Mouse (Mus musculus) liver (tissue): Measurements from ENCODE around the gene Srrt.
"Not testable (repeated sequence)": the region's sequence is repeated elsewhere in the genome, so short reads cannot be mapped to it uniquely, and the experiment has no call there.

Experiments used
- DNase-seq: peaks from one replicate; pipeline ENCODE4 v3.0.0-alpha.2; 2020; ENCODE audit warnings: mixed read lengths

Srrt gene

DNA sequence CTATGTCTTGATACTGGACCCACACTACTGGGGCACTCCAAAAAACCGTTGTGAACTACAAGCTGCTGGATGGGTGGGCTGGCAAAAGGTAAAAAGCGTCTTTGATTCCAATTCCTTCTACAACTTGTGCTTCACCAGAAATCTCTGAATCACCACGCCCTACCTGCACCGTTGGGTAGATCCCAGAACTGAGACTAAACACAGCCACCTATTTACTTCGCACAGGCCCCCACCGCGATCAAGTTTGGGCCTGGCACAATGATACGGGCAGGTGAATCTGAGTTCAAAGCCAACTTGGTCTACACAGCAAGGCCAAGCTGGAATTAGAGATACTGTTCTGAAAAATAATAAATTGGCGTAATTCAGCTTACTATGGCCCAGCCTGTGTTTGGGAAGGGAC lies 12.2 kb downstream of the Srrt start:
- DNase-seq: no peak

DNA sequence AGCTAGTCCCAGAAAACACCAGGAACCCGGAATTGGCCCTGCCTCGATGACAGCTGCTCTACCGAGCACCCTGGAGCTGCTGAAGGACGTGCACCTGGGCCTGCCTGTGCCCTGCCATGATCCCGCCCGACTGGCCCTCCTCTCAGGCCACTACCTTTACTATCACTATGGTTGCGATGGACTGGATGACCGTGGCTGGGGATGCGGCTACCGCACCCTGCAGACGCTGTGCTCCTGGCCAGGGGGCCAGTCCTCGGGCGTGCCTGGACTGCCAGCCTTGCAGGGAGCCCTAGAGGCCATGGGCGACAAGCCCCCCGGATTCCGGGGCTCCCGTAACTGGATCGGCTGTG lies 12.8 kb downstream of the Srrt start:
- no peak for DNase-seq

DNA sequence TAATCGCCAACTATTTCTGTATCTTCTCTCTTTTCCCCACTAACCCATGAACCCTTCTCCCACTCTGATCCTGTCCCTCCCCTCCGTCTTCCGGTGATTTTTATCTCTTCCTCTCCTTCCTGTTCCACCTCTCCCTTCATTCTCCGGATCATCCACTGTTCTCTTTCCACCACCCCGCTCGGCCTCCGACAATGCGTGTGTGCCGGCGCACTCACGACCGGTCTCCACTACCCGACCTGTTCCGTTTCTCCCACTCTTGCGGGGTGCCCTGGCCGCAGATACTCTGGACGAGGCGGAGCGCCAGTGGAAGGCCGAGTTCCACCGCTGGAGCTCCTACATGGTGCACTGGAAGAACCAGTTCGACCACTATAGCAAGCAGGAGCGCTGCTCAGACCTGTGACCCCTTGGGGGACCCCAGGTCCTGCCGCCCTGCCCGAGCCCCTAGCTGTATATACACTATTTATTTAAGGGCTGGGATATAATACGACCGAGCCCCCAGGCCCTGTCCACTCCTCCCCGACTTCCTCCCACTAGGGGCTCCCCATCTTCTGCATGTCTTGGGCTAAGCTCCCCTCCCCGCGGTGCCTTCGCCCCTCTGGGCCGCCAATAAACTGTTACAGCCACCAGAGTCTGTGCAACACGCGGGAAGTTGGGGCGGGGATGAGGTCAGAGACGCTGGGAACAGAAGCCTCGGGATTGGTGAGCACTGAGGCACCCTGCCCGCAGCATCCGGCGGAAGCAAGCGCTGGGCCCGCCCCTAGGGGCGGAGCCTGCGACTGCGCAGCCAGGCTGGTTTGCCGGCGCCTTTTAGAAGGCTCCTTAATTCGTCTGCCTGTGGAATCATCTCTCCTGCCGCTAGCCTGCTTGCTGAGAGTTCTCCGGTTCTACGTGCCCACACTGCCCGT lies 13.4 kb downstream of the Srrt start, which contains the start of gene Ufsp1:
TSS of gene Ufsp1 (plus strand) at position 791 of the 905 bp plus-strand sequence.
- DNase-seq: peak; percentile 96

DNA sequence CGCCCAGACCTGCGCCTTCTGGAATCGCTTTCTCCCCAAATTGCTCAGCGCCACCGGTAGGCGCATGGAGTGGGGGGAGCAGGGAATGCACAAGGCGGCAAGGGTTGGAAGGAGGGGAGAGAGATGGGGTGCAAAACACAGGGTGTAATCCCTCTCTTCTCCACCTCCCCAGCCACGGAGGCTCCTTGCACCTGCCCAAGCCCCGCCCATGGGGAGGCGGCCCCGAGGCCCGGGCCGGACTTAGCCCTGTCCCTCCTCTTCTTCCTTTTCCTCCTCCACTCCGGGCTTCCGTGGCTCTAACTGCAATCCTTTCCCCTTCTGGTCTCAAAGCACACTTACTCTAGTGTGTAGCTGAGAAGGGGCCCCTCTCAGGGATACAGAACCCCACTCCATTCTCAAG lies 14.2 kb downstream of the Srrt start:
- DNase-seq: peak; percentile 94

DNA sequence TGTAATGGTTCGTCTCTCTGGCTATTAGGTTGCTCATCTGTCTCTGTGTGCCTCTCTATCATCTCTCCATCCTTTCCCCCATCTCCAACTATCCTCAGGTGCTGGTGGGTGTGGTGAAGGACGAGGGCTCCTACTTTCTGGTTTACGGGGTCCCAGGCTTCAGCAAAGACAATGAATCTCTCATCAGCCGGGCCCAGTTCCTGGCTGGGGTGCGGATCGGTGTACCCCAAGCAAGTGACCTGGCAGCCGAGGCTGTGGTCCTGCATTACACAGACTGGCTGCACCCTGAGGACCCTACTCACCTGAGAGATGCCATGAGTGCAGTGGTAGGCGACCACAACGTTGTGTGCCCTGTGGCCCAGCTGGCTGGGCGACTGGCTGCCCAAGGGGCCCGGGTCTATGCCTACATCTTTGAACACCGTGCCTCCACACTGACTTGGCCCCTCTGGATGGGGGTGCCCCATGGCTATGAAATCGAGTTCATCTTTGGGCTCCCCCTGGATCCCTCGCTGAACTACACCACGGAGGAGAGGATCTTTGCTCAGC lies 16.0 kb downstream of the Srrt start:
- DNase-seq: no peak

DNA sequence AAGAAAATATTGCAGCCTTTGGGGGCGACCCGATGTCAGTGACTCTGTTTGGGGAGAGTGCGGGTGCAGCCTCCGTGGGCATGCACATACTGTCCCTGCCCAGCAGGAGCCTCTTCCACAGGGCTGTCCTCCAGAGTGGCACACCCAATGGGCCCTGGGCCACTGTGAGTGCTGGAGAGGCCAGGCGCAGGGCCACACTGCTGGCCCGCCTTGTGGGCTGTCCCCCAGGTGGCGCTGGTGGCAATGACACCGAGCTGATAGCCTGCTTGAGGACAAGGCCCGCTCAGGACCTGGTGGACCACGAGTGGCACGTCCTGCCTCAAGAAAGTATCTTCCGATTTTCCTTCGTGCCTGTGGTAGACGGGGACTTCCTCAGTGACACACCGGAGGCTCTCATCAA lies 16.8 kb downstream of the Srrt start:
- DNase-seq: peak; percentile 97

DNA sequence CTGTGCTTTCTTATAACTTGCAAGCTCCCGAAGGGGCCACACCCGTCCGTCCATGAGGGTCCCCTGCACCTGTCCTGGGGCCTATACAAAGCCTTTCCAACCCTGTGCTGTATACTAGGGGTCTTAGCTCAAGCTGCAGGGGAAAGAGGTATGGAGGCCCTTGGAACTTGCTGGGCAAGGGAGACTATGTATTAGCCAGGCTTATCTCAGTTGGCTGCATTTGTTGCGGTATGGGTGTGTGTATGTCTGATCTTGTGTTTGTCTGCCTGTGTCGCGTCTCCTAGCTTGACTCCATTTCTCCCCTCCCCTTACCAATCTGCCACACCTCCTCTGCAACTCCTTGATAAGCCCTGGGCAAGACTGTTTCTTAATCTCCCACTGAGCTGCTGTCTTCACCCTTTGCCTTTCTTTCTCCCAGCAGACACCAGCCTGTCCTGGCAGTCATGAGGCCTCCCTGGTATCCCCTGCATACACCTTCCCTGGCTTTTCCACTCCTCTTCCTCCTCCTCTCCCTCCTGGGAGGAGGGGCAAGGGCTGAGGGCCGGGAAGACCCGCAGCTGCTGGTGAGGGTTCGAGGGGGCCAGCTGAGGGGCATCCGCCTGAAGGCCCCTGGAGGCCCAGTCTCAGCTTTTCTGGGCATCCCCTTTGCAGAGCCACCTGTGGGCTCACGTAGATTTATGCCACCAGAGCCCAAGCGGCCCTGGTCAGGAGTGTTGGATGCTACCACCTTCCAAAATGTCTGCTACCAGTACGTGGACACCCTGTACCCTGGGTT lies 17.7 kb downstream of the Srrt start:
- peak; percentile 89 for DNase-seq

DNA sequence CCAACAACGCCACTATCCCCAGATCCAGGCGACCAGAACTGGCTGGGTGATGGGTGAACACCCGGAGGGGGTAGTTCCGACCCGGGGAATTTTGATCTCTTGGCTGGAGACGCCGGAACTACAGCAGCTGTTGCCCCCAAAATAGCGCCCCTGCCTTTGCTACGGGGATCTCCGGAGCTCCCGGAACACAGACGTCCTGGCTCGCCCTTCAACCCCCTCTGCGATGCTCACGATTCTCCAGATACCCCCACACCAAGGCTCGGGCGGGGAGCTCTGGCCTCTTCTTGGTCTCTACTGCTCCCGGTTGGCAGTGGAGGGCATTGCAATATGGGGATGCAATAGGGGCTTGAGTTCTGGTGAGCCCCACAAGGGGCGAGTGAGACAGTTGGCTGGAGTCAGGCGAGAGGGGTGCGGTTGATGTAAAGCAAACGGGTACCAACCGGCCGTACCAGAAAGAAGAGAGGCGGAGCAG lies 18.4 kb downstream of the Srrt start:
- peak; percentile 80 for DNase-seq

DNA sequence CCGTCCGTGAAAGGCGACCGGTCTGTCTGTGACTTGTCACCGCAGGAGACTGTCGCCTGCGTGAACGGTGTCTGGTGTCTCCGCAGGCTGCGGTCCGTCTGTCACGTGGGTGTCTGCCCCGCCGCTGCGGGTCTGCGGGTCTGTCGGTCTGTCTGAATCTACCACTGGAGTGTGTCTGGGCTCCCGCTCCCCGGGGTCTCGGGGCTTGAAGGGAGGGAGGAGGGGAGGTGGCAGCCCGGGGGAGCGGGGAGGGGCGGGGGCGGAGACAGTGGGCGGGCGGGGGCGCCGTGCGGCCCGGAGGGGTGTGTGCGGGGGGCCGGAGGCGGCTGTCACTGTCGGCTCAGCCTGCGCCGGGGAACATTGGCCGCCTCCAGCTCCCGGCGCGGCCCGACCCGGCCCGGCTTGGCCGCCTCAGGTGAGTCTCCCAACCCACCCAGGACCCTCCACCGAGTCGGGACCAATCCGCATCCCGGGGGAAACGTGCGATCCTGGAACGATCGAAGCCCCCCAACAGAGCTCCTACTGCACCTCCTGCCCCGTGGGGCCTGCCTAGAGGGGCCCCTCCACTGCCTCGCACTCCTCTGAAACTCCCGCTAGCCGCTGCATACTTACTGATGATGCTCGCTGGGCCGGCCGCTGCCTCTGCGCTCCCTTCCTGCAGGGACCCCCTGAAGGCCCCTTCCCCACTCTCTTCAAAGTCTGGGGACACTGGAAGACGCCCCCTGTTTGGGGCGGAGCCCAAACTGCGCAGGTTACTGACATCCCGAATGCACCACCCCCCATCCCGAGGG lies 19.3 kb downstream of the Srrt start:
- peak; percentile 74 for DNase-seq

DNA sequence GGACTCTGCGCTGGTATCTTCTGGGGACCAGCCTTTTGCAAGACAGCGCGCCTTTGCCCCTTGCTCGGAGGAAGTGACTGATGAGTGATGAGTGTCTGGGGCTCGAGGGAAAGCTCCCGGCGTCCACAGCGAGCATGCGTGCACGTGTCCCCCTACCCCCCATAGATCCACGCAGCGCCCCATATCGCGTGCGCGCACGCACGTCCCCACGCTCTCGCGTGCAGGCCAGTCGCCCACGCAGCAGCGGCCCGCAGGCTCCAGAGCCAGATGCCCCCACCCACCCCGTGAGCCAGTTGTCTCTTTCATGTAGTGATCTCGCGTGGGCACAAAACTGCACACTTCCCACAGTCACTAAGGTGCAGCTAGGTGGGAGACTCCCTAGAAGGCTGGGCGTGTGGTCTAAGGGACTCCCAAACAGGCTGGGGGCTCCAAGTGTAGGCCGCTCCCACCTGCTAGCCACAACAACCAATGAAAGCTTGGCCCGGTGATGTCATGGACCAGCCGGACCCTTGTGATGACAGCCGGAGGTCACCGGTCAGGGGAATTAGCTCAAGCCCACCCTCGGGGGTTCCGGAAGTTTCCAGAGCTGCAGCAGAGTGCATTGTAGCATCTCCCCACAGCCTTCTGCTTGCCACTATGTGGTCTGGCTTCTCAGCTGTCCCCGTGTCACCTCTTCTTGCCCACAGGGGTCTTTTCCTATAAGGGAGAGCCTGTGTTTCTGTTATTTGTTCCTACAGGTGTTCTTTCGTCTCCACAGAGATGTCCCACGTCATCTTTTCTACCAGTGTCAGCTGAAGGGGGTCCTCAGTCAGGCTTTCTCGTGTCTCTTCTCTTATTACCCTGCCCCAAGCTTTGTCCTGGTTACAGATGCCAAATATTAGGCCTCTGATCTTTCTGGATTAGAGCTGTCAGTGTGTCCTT lies 20.2 kb downstream of the Srrt start, which contains the start of gene Ache:
TSS of gene Ache (plus strand) at position 488 of the 921 bp plus-strand sequence.
- DNase-seq: peak; percentile 45

DNA sequence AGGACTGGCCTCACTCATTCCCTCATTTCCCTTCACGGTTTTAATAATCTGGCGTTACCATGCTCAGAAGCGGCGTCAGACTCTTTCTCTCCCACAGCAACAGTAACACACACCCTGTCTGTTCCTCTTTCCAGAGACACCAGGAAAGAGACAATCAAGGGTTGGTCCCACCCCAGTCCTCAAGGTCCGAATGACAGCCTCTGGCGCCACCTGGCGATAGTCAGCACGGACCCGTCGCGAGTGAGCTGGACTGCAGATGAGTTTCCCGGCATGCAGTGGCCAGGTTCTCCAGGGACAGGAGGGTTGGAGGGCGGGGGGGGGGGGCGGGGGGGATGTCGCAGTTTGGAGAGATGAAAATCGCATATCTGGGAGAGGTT lies 20.8 kb downstream of the Srrt start:
- peak; percentile 92 for DNase-seq

DNA sequence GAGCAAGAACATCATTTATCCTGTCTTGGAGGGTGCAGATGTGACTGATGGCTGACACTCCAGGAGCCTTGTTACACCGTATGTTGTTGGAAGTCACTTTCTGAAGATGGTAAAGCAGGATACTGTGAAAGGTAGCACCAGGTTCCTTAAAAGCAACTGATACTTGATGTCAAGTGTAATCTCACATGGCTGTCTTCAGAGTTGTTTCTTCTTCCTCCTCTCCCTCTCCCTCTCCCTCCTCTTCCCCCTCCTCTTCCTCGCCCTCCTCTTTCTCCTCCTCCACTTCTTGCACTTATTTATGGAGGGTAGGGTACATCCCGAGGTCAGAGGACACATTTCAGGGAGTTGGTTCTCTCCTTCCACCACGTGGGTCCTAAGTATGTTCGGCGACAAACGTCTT lies 21.5 kb downstream of the Srrt start:
- DNase-seq: no peak

DNA sequence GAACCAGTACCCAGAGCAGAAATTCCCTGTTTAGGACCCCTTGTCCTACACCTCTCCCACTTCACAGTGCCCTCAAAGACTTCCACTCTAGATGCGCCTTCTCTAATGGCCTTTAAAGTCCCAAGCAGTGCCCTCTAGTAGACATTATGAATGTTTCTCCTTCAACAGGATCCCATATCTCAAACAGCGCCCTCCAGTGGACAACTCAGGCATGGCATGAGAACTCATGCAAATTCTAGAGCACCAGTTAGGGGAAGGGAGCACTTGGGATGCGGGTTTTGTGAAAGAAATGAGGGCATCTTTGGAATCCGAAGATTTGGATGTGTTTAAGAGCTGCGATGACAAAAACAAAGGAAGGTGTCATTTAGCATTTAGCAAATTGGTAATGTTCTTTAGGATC lies 22.4 kb downstream of the Srrt start:
- peak; percentile 72 for DNase-seq

DNA sequence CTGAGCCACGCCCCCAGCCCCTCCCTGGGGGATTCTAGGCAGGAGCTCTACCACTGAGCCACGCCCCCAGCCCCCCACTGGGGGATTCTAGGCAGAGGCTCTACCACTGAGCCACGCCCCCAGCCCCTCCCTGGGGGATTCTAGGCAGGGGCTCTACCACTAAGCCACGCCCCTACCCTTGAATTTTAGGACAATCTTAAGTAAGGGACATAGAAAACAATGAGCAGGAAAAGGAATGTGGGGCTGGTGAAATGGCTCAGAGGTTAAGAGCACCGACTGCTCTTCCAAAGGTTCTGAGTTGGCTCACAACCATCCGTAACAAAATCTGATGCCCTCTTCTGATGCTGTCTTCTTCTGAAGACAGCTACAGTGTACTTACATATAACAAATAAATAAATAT lies 23.1 kb downstream of the Srrt start:
- not testable (repeated sequence) for DNase-seq

DNA sequence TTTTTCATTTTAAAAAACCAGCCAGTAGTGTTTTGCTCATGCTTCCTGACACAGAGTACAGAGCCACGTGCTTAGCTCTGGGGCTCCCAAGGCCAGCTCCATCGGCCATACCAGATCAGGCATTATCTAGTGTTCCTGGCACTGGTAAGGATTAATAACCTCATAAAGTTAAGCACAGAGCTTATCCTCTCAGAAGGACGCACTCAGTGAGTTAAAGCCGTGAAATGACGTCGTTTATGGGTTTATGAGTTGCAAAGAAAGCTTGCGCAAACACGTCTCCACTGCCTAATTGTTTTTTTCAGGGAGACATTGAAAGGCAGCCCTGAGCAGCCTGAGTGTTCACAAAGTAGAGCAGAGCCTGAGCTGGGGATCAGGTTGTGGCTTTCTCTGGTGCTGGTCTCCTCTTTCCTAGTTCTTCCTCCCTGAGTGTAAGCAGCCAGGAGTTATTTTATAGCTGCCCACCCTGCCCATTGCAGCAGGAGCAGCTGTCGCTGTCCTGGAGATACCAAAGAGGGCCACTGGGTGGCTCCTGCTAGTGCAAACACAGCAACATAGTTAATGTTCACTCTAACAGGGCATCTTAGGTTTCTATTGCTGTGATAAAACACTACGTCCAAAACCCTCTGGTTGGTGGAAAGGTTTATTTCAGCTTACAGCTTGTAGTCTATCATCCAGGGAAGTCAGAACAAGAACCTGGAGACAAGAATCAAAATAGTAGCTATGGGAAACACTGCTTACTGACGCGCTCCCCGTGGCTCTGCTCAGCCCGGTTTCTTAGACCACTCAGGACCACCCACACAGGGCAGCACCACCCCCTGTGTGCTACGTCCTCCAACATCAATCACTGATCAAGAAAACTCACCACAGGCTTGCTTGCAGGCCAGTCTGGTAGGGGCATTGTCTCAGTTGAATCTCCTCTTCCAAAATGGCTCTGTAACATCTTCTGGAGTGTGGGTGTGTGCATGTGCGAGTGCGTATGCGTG lies 29.8 kb downstream of the Srrt start:
- DNase-seq: peak; percentile 34

DNA sequence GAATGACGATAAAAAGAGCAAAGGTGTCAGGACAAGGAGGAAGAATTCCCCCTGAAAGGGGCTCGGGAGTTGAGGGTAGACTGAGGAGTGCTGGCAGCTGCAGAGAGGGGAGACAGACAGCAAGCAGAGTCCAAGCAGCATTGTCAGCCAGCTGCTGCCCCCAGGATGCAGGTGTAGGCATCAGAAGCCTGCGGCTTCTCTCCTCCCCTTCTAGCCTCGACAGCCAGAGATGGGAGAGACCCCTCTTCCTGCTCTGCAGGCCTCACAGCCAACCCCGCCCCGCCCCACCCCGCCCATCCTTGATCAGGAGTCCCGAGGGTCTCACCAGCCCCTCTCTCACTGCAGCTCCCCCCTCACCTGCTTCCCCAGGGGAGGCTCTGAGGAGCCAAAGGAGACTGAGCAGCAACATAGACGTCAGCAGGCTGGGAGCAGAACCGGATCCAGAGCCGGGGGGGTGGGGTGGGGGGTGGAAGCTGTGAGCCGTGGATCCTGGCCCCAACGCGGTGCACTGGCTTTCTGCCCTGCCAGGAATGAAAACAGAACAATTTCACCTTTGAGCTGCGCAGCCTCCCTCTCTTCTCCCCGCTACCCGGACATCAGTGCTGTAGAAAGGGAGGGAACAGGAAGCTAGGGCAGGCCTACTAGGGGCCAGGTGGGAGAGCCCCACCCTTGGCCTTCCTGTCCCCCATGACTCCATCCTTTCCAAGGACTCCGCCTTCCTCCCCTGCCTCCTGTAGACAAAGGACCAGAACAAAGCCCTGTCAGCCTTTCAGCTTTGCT lies 39.2 kb downstream of the Srrt start:
- no peak for DNase-seq

DNA sequence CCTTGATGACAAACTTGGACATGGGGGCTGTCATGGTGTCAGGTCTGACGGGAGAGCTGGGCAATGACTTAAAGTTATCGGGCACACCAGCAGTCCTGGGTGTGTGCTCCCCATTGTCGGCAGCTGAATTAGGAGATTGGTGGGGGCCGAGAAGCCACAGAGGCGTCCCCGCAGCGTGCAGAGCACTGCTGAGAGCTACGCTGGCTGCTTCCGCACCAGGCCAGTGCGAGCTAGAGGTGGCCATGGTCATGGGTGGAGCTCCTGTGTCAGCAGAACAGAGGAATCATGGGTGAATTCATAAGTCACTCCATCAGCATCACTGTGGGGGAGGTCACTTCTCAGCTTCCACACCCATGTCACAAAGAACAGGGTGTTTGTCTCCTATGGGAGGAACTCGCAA lies 42.7 kb downstream of the Srrt start:
- DNase-seq: no peak

DNA sequence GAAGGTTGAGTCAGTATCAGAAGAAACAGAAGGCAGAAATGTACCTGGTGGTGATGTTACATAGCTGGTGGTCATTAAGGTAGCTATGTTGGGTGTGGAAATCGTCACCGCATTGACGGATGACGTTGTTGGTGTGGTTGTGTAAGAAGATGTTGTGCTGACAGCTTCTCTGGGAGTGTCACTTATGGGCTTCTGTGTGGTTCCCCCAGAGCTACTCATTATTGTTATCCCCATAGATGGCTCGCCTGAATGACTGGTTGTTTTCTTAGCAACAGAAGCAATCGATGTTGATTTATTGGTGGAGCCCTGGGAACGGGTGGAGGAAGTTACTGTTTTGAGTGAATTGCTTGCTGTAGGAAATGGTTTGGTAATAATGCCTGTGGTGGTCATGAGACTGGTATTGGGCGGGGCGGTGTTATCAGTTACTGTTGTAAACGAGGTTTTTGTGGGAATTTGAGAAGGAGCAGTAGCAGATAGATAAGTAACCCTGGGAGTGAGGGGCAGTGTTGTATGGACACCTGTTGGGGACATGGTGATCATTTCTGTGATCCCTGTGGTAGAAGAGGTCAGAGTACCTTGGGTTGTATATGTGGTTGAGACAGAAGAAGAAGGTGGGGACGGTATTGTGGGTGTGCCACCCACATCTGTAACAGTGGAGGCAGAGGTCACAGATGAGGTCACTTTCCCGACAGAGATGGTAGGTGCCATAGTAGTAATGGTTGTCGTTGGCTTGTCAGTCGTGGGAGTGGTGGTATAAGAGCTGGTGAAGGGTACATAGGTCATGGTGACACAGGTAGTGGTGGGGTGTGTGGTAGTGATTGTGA lies 43.4 kb downstream of the Srrt start:
- no peak for DNase-seq
